Mouse (Mus musculus): ENCODE measurements at regions not wholly inside any gene's neighbourhood (a gene's known extent, or its start where the extent isn't known, plus 50 kb on each side); places are given as distances from the start of the nearest gene placed in this dataset.

- TF ChIP-seq TCF12 (IDR thresholded peaks at IDR 0.05; ENCODE audit: insufficient read depth, poor library complexity, severe bottlenecking), result no peak
- TF ChIP-seq POLR2A (IDR thresholded peaks at IDR 0.05; ENCODE audit: insufficient read length, low read depth), result no peak
- no peak for TF ChIP-seq REST (IDR thresholded peaks at IDR 0.05; ENCODE audit: insufficient read depth, insufficient read length)
- no peak for TF ChIP-seq MAX (IDR thresholded peaks at IDR 0.05; ENCODE audit: low read depth)
- TF ChIP-seq MYOD1 (IDR thresholded peaks at IDR 0.05; ENCODE audit: control insufficient read depth in 1 of 3, insufficient read length in 2 of 3, low read depth in 2 of 3), result no peak
- no peak for TF ChIP-seq USF1 (IDR thresholded peaks at IDR 0.05; ENCODE audit: low read depth)
- no peak for TF ChIP-seq MYOG (IDR thresholded peaks at IDR 0.05; ENCODE audit: control insufficient read depth in 1 of 3, insufficient read depth in 1 of 3, insufficient read length in 2 of 3, low read depth in 2 of 3)
Measured at GRCm38 (mm10) chr6:31944546-31944945, 105.5 kb upstream of the 1700012A03Rik start.

All from myocyte (in vitro differentiated cells).